Mouse (Mus musculus) frontal cortex, adult 2 months (tissue): ENCODE data around the gene Pxmp4. TPM values are rescaled to one million over a fixed set of nuclear protein-coding genes. Genes with fewer than 3 reads are reported as not detected.

Experiments used
- DNase-seq, 2 experiments: peaks; one replicate each; pipeline ENCODE4 v3.0.0; 2022; ENCODE audit warnings: low spot score in 1 of 2; ENCODE audit errors: extremely low spot score in 1 of 2
- polyA plus RNA-seq: library from polyadenylated mRNA; depleted of rRNA; stranded (reverse); fragments of >200 nt; gene quantifications from 2 replicates; pipeline ENCODE4 v1.2.3, GENCODE M21; 2012; rRNA removed

Gene Pxmp4
- 18.6 and 20.7 TPM in 2 replicates for polyA plus RNA-seq

- peak; percentile 99 to 100 for DNase-seq
These were observed at the start of gene Pxmp4 for GRCm38 (mm10) chr2:154603638-154604153. Gene Pxmp4 (minus strand): TSS chr2:154603708.

GRCm38 (mm10) chr2:154651363-154651762, 47.9 kb upstream of the Pxmp4 start, which contains the start of gene Chmp4b:
Gene Chmp4b (plus strand): TSS chr2:154651705.
- DNase-seq: no peak

- DNase-seq: no peak
These were observed 46.9 kb upstream of the Pxmp4 start for GRCm38 (mm10) chr2:154650404-154650803.

- DNase-seq: no peak
These were observed 44.6 kb upstream of the Pxmp4 start for GRCm38 (mm10) chr2:154648086-154648485.

- peak in 1 of 2 experiments; percentile 53 for DNase-seq
These were observed 43.1 kb upstream of the Pxmp4 start for GRCm38 (mm10) chr2:154646634-154647033.

- no peak for DNase-seq
These were observed 39.3 kb upstream of the Pxmp4 start for GRCm38 (mm10) chr2:154642712-154643385.

GRCm38 (mm10) chr2:154642005-154642459, 38.5 kb upstream of the Pxmp4 start:
- no peak for DNase-seq

GRCm38 (mm10) chr2:154641176-154641575, 37.7 kb upstream of the Pxmp4 start:
- no peak for DNase-seq

GRCm38 (mm10) chr2:154639115-154639514, 35.6 kb upstream of the Pxmp4 start:
- no peak for DNase-seq

- no peak for DNase-seq
These were observed 35.0 kb upstream of the Pxmp4 start for GRCm38 (mm10) chr2:154638521-154638920.

- no peak for DNase-seq
These were observed 32.3 kb upstream of the Pxmp4 start for GRCm38 (mm10) chr2:154635826-154636225.

GRCm38 (mm10) chr2:154633876-154634644, 30.6 kb upstream of the Pxmp4 start:
- no peak for DNase-seq

- DNase-seq: no peak
These were observed 29.7 kb upstream of the Pxmp4 start for GRCm38 (mm10) chr2:154633039-154633742.

- DNase-seq: no peak
These were observed 28.8 kb upstream of the Pxmp4 start for GRCm38 (mm10) chr2:154632203-154632780.

GRCm38 (mm10) chr2:154630531-154630930, 27.0 kb upstream of the Pxmp4 start:
- DNase-seq: no peak

- no peak for DNase-seq
These were observed 20.6 kb upstream of the Pxmp4 start for GRCm38 (mm10) chr2:154624137-154624536.

- no peak for DNase-seq
These were observed 18.2 kb upstream of the Pxmp4 start for GRCm38 (mm10) chr2:154621684-154622083.

GRCm38 (mm10) chr2:154617061-154617460, 13.6 kb upstream of the Pxmp4 start:
- no peak for DNase-seq

- no peak for DNase-seq
These were observed 12.2 kb upstream of the Pxmp4 start for GRCm38 (mm10) chr2:154615674-154616073.

- DNase-seq: no peak
These were observed 11.5 kb upstream of the Pxmp4 start for GRCm38 (mm10) chr2:154614841-154615576.
